Mouse (Mus musculus) gastrocnemius, postnatal 14 days (tissue): ENCODE results near the gene Fam172a. TPM values are rescaled to one million over a fixed set of nuclear protein-coding genes. Genes with fewer than 3 reads are reported as not detected.

Experiments
- DNase-seq: peaks from one replicate; pipeline ENCODE4 v3.0.0; 2021; ENCODE audit warnings: mixed read lengths
- intact Hi-C: fragments of 180-260 bp; cut with DNase I; formaldehyde crosslinking; loops from one replicate; pipeline ENCODE4 v1.15.1; 2025; ENCODE audit warnings: low total_unique reads
- total RNA-seq, 2 experiments: library from RNA; stranded (reverse); gene quantifications; 2 replicates each; pipeline ENCODE4 v1.2.3; 2021

Fam172a gene
- total RNA-seq, 2 experiments from 2014 or later = 9.5 to 10.3 TPM

DNA sequence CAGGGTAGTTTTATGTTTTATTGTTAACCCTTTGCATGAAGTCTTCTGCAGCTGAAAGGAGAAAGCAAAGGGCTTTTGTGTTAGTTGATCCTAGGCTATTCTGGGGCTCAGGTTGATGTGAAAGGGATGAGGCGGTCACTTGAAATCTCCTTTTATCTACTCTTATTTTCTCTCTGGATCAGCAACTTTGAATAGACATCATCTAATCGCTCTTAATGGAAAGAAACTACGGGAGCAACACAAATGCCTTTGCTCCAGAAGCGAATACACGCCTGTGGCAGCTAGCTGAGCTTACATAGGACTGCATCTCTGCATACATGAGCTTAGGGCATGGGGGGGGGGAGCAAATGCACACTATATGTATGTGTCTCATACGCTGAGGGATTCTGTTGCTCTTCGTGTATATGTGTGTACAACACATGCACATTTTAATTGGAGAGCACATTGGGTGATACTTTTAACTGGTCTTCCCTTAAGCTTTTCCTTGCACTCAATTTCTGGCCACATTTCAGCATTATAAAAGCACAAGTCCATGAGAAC lies 505.1 kb downstream of the Fam172a start:
- no peak for DNase-seq
- intact Hi-C loops = no loop called here

DNA sequence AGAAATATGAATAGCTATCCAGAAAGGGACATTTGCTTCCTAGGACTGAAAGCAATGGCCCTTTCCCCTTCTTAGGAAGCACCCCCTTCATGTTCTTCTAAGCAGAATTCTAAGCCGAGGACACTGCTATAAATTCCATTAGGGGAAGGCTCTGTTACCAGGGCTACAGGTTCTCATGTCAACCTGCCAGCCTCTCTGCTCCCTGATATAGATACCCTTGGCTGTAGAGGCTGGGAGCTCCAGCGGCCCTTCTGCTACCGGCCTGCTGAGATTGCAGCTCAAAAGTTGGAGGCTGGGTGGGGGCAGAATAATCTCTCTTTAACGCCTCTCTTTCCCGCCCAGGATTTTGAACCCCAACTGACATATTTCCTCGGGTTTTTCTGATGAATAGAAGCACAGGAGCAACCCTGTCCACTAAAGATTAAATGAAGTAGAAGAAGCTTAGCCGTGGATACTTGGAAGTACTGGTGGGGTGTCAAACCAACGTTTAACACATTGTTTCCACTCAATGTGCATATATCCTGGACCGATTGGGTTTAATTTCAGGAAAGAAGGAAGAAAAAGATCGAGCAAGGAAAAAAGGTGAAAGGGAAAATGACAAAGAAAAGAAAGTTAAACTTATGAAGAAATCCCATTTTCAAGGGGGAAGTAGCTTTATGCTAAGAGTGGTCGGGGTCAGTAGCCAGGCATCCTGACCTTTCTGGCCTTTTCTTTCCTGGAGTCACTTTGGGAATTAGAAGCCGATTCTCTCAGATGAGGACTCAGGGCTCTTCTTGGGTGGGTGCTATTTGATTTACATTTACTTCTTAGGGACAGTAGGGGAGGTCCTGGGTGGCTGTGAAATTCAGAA lies 506.2 kb downstream of the Fam172a start:
- no peak for DNase-seq
- intact Hi-C loops = no loop called here

DNA sequence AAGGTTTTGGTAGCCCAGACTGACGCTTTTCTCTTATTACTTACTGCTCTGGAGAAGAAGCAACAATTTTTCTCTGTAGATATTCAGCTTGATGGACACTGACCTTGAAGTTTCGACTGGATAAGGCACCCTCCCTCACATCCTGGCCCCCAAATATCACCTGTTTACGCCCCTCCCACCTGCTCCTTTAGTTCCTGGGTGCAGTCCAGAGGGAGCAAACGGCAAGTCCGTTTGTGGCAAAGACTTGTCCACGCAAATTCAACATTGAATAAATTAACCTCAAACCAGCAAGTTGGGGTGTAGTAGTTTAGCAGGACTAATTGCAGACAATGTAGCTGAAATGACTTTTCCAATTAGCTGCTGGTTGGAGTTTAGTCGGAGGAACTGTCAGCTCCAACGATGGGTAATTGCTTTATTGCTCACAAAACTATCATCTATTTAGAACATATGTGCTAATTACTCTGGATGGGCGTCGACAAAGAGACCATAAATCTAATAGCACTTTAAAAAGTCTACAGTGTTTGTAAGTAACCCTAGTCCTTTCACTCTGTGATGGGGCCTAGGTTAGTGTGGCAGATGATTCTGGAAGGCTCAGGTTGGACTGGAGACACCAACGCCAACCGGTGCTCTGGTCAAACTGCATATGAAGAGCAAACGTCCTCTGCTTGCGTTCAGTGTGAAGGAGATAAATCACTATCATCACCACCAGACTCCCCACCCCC lies 507.0 kb downstream of the Fam172a start:
- intact Hi-C loops = no loop called here

DNA sequence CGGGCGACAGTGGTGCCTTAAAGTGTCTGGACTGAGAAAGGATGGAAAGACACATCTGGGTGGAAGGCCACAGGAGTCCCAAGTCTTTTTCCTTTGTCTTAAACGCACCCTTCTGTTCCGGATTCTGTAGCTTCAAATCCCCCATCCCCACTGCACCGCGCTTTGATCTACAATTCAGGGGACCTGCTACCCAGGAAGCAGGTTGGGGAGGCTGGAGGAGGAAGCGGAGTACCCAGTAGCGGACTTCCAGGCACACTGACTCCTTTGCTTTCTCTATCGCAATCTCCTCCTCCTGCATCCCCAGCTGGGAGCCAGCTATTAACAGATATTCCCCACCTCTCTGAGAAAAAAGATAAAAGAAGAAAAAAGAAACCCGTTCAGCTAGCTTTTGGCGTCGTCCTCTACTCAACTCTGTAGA lies 507.8 kb downstream of the Fam172a start:
- DNase-seq = no peak
- intact Hi-C loops = no loop called here

More for the DNA sequence above, 507.0 kb downstream of the Fam172a start:
- DNase-seq = no peak

DNA sequence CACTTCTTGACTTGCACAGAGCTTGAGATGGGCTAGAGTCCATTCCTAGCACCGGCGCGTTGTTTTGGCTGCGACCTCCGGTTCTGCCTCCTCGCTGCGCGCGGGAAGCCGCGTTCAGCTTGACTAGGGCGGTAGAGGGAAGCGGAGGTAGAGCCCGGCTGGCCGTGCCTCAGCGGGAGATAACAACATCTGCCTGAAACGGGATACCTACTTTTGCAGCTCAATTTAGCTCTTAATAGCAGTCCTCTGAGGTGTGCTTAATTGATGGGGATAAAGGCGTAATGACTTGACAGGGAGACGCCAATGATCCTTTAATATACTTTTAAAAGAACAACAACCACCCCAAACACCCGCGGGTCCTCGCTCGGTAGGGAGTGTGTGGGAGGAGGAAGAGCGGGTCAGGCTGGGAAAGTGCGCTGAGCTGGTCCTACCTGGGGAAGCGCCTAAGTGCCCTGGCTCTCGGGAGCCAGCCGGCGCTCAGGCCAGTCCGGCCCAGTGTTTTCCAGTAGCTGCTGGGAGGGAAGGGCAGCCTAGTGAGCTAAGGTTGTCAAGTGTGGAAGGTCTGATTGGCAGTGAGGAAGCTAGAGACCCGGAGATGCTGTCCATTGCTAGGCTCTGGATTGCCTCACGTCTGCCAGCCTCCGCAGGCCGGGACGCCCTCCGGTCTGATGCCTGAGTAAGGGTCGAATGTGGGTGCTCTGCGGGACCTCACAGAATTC lies 508.4 kb downstream of the Fam172a start:
- intact Hi-C loops = no loop called here
- DNase-seq = no peak

DNA sequence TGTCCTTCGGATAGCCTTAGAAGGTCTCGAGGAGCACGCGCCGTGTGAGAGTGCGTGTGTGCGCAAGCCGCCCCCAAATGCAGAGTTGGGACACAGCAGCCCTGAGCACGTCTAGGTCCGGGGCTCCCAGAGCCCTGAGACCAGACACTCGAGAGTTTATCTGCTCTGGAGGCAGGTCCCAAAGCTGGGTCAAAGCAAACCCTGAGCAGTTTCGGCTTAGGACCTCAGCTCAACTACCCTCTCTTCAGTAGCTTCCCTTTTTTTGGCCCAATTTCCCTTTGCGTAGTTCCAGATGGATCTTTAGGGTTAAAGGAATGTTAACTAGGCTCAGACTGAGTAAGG lies 508.9 kb downstream of the Fam172a start:
- intact Hi-C loops = no loop called here
- DNase-seq = no peak

DNA sequence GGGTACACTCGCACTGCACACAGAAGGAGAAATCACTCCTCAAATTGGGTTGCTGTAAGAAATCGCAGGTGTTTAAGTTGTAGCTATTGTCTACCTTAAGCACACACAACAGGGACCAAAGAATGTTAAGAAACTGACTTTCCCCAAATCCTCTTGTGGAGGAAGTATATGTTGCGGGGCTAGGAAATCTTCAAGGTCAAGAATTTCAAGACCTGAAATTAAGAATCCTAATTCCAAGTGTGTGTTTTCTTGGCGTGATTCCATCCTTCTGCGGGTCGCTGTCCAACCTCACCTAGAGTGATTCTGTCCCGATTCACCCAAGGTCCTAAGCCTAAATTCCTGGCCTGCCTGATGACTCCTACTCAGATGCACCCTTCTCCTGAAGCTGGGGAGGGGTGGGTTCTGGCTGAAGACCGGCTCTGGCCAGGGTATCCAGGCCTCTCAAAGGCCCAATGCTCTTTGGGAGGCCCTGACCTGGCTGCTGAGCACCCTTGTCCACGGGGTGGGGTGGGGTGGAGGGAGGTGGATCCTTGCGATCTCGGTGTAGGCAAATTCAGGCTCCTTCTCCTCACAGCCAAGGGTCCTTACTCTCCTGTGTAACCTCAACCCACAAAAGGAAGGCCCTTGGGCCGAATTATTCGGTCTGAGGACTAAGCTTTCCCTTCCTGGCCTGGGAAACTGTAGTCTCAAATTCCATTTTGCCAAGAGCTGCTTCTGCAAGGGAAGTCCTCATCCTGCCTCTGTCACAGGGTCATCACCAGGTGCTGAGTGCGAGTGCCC lies 509.6 kb downstream of the Fam172a start:
- DNase-seq = no peak
- intact Hi-C loops = no loop called here

DNA sequence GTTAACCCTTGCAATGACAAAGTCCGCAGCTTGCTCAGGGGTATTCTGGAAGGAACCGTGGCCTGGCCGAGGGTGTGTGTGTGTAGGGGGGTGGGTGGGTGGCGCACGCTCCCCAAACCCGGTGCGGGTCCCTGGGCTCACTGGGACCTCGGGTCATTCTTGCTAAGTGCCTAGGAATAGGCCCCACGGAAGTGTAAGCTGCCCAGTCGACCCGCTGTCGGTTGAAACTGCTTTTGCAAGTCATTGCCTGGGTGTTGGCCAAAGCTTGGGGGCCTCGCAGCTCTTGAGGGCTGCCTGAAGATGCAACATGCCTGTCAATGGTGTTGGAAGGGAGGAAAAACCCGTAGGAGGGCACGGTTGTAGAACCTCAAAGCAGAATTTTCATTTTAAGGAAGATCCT lies 510.3 kb downstream of the Fam172a start:
- intact Hi-C loops = no loop called here

DNA sequence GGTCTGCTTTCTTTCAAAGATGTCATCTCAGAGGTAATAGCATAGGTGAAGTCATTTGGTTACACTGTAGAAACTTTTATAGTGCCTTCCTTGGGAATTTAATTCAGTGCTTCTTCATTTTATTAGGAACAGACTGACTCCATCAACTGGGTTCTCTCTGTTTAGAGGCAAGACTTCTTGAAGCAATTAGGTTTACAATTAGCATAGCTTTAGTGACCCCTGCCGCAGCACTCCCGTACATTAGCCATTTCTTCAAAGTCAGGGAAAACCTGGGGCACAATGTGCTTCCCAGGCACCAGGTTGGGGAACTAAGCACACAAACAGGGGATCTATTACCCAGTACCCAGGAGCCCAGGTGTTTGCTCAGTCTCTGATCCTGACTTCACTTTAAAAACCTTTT lies 511.3 kb downstream of the Fam172a start:
- no peak for DNase-seq
- intact Hi-C loops = no loop called here

More for the DNA sequence above, 510.3 kb downstream of the Fam172a start:
- DNase-seq = no peak

DNA sequence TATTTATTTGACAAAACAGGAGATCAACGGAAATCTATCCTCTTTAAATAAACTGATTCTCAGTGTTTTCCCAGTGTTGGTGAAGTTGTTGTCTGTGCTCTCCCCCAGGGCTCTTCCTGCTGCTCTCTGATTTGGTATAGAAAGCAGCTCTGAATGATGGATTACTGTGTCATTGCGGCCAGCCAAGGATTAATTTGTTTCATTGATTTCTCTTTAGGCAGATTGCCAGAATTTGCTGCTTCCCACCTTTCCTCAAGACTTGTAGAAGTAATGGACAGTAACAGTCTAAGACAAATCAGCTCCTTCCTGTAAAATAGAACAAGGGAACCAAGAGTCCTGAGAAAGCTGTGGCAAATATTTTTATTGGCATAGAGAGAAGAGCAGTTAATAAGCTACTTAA lies 513.4 kb downstream of the Fam172a start:
- intact Hi-C loops = no loop called here
- no peak for DNase-seq
